Mouse (Mus musculus): ENCODE data around the gene Gfod1.

GRCm38 (mm10) chr13:43350489-43351169 lies 46.7 kb upstream of the Gfod1 start:
- no peak for TF ChIP-seq CTCF (IDR thresholded peaks at IDR 0.05; ENCODE audit: borderline replicate concordance, insufficient read depth, low read depth, low read length)
- no peak for TF ChIP-seq POLR2A (IDR thresholded peaks at IDR 0.05; ENCODE audit: borderline replicate concordance, insufficient read depth, low read length)

Data from cerebellum, adult 2 months (tissue).